In the genomic region with DNA sequence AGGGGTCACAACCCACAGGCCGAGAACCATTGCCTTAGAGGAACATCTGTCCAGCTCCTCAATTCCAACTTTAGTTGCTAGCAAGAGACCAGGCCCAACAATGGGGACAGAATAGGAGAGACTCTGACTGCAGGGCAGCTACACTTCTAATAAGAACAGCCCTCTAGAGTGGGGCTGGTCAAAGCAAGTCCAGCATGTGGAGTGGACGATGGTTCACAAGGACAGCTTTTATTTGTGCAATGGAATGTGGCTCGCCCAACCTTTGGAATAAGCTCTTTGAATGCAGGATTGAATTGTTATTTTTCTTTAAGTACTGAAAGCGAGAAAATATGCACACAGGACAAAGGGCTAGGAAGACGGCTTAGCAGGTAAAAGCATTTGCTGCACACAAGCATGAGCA, we compare ENCODE assay signal across 31 mouse cellular contexts.
"Had no signal": no experiment of that assay in that cellular context is flagged by ENCODE, and none has a peak within 500 bp of the region (broad histone marks: within the 10 kb centered on the region; RNA-seq: fewer than 3 reads in every experiment).

No protein-coding gene starts in this region.

- H3K9me3 ChIP-seq: limb, embryonic 10.5 days; limb, embryonic 12.5 days; limb, embryonic 13.5 days; limb, embryonic 15.5 days; liver, embryonic 12.5 days; liver, embryonic 13.5 days; liver, embryonic 15.5 days; lung, embryonic 15.5 days; megakaryocyte, embryonic 14.5 days; midbrain, embryonic 10.5 days; midbrain, embryonic 12.5 days; midbrain, embryonic 13.5 days; midbrain, embryonic 15.5 days; neural tube, embryonic 12.5 days had no signal

- H3K4me3 ChIP-seq: left cerebral cortex, adult 2 months; limb, embryonic 10.5 days; limb, embryonic 12.5 days; limb, embryonic 13.5 days; limb, embryonic 15.5 days; liver, embryonic 12.5 days; liver, embryonic 13.5 days; liver, embryonic 15.5 days; lung, embryonic 15.5 days; megakaryocyte, embryonic 14.5 days; midbrain, embryonic 10.5 days; midbrain, embryonic 12.5 days; midbrain, embryonic 13.5 days; midbrain, embryonic 15.5 days; myocyte; neural tube, embryonic 12.5 days had no signal

- H3K4me1 ChIP-seq: midbrain, embryonic 12.5 days; midbrain, embryonic 15.5 days had no signal

- DNase-seq: left cerebral cortex, postnatal 4 days; liver; liver, embryonic 13.5 days; liver, postnatal 0 days; lung, adult 18-20 months; lung, adult 2 months; lung, embryonic 14.5 days; lung, postnatal 10 days; lung, postnatal 14 days; lung, postnatal 36 days; midbrain, embryonic 14.5 days had no signal

- H3K9ac ChIP-seq: limb, embryonic 12.5 days; limb, embryonic 13.5 days; limb, embryonic 15.5 days; liver, embryonic 12.5 days; liver, embryonic 13.5 days; liver, embryonic 14.5 days; liver, embryonic 15.5 days; liver, postnatal 0 days; lung, embryonic 14.5 days; lung, embryonic 15.5 days; midbrain, embryonic 12.5 days; midbrain, embryonic 13.5 days; midbrain, embryonic 15.5 days; neural tube, embryonic 12.5 days had no signal

- H3K36me3 ChIP-seq: limb, embryonic 10.5 days; limb, embryonic 12.5 days; limb, embryonic 13.5 days; limb, embryonic 15.5 days; lung, embryonic 15.5 days; midbrain, embryonic 10.5 days; midbrain, embryonic 12.5 days; midbrain, embryonic 13.5 days; midbrain, embryonic 15.5 days; neural tube, embryonic 12.5 days had no signal

- H3K27me3 ChIP-seq: limb, embryonic 12.5 days; limb, embryonic 13.5 days; limb, embryonic 15.5 days; liver, embryonic 12.5 days; liver, embryonic 13.5 days; liver, embryonic 15.5 days; lung, embryonic 15.5 days; megakaryocyte, embryonic 14.5 days; midbrain, embryonic 12.5 days; midbrain, embryonic 13.5 days; midbrain, embryonic 15.5 days; neural tube, embryonic 12.5 days had no signal

- H3K27ac ChIP-seq: left cerebral cortex, adult 2 months; limb, embryonic 10.5 days; limb, embryonic 12.5 days; limb, embryonic 13.5 days; limb, embryonic 15.5 days; liver, embryonic 12.5 days; liver, embryonic 13.5 days; liver, embryonic 14.5 days; liver, embryonic 15.5 days; lung, embryonic 15.5 days; macrophage; midbrain, embryonic 10.5 days; midbrain, embryonic 12.5 days; midbrain, embryonic 13.5 days; midbrain, embryonic 15.5 days; neural tube, embryonic 12.5 days had no signal

- H3K4me2 ChIP-seq: limb, embryonic 12.5 days; limb, embryonic 13.5 days; limb, embryonic 15.5 days; liver, embryonic 11.5 days; liver, embryonic 12.5 days; liver, embryonic 13.5 days; liver, embryonic 15.5 days; lung, embryonic 14.5 days; lung, embryonic 15.5 days; midbrain, embryonic 11.5 days; midbrain, embryonic 12.5 days; midbrain, embryonic 13.5 days; midbrain, embryonic 15.5 days; neural tube, embryonic 12.5 days had no signal

- ATAC-seq: liver, embryonic 12.5 days; liver, postnatal 0 days; midbrain, embryonic 13.5 days; midbrain, embryonic 15.5 days; midbrain, embryonic 16.5 days had no signal
